9 mouse cellular contexts compared by ENCODE assay signal in the genomic region with DNA sequence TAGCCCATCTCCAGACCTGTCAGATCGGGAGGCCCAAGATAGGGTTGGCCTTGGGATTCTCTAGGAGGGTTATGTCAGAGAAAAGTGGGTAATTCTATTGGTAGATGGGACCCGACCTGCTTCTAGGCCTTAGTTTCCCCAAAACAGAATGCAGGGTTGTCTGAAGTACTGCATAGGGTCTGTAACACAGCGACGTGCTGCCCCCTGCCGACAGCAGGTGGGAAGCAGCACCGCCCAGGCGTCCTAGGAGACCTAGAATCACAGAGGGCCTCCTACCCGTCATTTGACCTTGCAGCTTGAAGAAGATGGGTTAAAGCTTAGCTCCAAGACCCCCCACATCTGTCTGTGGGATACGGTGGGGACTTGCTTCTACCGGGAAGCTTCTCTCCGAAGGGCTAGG. TPM values are rescaled to one million over a fixed set of nuclear protein-coding genes. Genes with fewer than 3 reads are reported as not detected.
DNase-seq lines count a peak whose midpoint lies in the region; ATAC-seq and TF ChIP-seq lines count a peak whose summit lies in the region.
"Had no signal": no experiment of that assay in that cellular context is flagged by ENCODE, and none has a peak within 500 bp of the region (broad histone marks: within the 10 kb centered on the region; RNA-seq: fewer than 3 reads in every experiment).

No protein-coding gene starts in this region.

- H3K27ac ChIP-seq in intestine, embryonic 15.5 days: no peak overlapping the region
- H3K27ac ChIP-seq in limb, embryonic 12.5 days: no peak overlapping the region

- H3K36me3 ChIP-seq in intestine, embryonic 15.5 days: no peaks in the 10 kb centered on the region
- no peaks in the 10 kb centered on the region for H3K36me3 ChIP-seq in limb, embryonic 12.5 days
- H3K36me3 ChIP-seq in myocyte (ENCODE audit: control insufficient read depth, insufficient read depth): no peaks in the 10 kb centered on the region

- H3K9me3 ChIP-seq in intestine, embryonic 15.5 days: no peaks in the 10 kb centered on the region
- H3K9me3 ChIP-seq in limb, embryonic 12.5 days: peaks cover 7% of the 10 kb centered on the region; the same call in 1 of the 2 replicates

- H3ac ChIP-seq in myocyte (ENCODE audit: control insufficient read depth, insufficient read length): no peak overlapping the region

- peak; percentile 75 for ATAC-seq in intestine, embryonic 15.5 days
- ATAC-seq in limb, embryonic 12.5 days (ENCODE audit: insufficient number of reproducible peaks, insufficient read depth, low FRiP score, low TSS enrichment, low read depth): 0 out of 2 replicates have a peak, but pooled peaks have one; percentile 53

- DNase-seq in urinary bladder, postnatal 25 days (ENCODE audit: low spot score): peak; percentile 64
- no peak for DNase-seq in urinary bladder, adult 2 months (ENCODE audit: low spot score)
- peak; percentile 33 for DNase-seq in cerebellum, adult 9-11 months
- DNase-seq in forelimb bud, embryonic 11.5 days (ENCODE audit: low read depth, low spot score): peak; percentile 71
- DNase-seq in testis, postnatal 10 days (ENCODE audit: low spot score): peak; percentile 89

- H3K27me3 ChIP-seq in intestine, embryonic 15.5 days (replicated peaks): peaks cover 61% of the 10 kb centered on the region
- peaks cover 92% of the 10 kb centered on the region for H3K27me3 ChIP-seq in limb, embryonic 12.5 days
- peaks cover 52% of the 10 kb centered on the region for H3K27me3 ChIP-seq in myocyte (ENCODE audit: control insufficient read depth, insufficient read depth, insufficient read length)

- TF ChIP-seq POLR2A in myocyte (IDR thresholded peaks at IDR 0.05; ENCODE audit: insufficient read length, low read depth): no peak

- H3K4me2 ChIP-seq in intestine, embryonic 15.5 days (replicated peaks): no peak overlapping the region
- H3K4me2 ChIP-seq in limb, embryonic 12.5 days: no peak overlapping the region
- no peak overlapping the region for H3K4me2 ChIP-seq in myocyte (ENCODE audit: low read depth)

- H3K4me1 ChIP-seq in intestine, embryonic 15.5 days (replicated peaks): peaks cover 21% of the 10 kb centered on the region
- H3K4me1 ChIP-seq in limb, embryonic 12.5 days (replicated peaks): peaks cover 22% of the 10 kb centered on the region

- 5% methylated on average over 11 of the region's 11 CpGs for WGBS in intestine, embryonic 15.5 days
- WGBS in limb, embryonic 12.5 days: 5% methylated on average over 11 of the region's 11 CpGs

- H3K79me2 ChIP-seq in myocyte (ENCODE audit: control insufficient read depth, insufficient read depth): no peaks in the 10 kb centered on the region

- no peak overlapping the region for H3K9ac ChIP-seq in intestine, embryonic 15.5 days
- H3K9ac ChIP-seq in limb, embryonic 12.5 days (replicated peaks): no peak overlapping the region

- H3K4me3 ChIP-seq in intestine, embryonic 15.5 days (replicated peaks): no peak overlapping the region
- no peak overlapping the region for H3K4me3 ChIP-seq in limb, embryonic 12.5 days (replicated peaks)
- no peak overlapping the region for H3K4me3 ChIP-seq in myocyte
- H3K4me3 ChIP-seq: erythroblast, embryonic 14.5 days had no signal

TF ChIP-seq in myocyte, 11 proteins besides CTCF, POLR2A, EP300 and RAD21:
- TF ChIP-seq TCF3 (IDR thresholded peaks at IDR 0.05; ENCODE audit: insufficient read length, low read depth) (no peak), MYOG (IDR thresholded peaks at IDR 0.05; ENCODE audit: control insufficient read depth in 1 of 3, insufficient read depth in 1 of 3, insufficient read length in 2 of 3, low read depth in 2 of 3) (peak in 1 of 3 experiments; percentile 7), MYOD1 (IDR thresholded peaks at IDR 0.05; ENCODE audit: control insufficient read depth in 1 of 3, insufficient read length in 2 of 3, low read depth in 2 of 3) (peak in 2 of 3 experiments; percentile 11 to 36), TCF12 (IDR thresholded peaks at IDR 0.05; ENCODE audit: insufficient read depth, poor library complexity, severe bottlenecking) (no peak), E2F4 (IDR thresholded peaks at IDR 0.05; ENCODE audit: insufficient read depth) (no peak), USF1 (IDR thresholded peaks at IDR 0.05; ENCODE audit: low read depth) (no peak), REST (IDR thresholded peaks at IDR 0.05; ENCODE audit: insufficient read depth, insufficient read length) (no peak), POLR2AphosphoS2 (IDR thresholded peaks at IDR 0.05; ENCODE audit: insufficient read length, low read depth) (no peak), MAX (IDR thresholded peaks at IDR 0.05; ENCODE audit: low read depth) (no peak), SRF (IDR thresholded peaks at IDR 0.05; ENCODE audit: control insufficient read depth, insufficient read length, low read depth) (no peak), CEBPB (IDR thresholded peaks at IDR 0.05; ENCODE audit: insufficient read depth, poor library complexity, severe bottlenecking) (no peak)
TF ChIP-seq in myocyte: peak in this region for 2.

RNA-seq across cellular contexts. Expression of a gene that starts 1.2 kb away (rescaled TPM):
- 15.3 and 15.9 TPM in 2 replicates for polyA plus RNA-seq in urinary bladder, adult 2 months (2012; rRNA removed)
- 1.5 and 1.7 TPM in 2 replicates for polyA plus RNA-seq in intestine, embryonic 15.5 days (2015; fragmentation: Nextera tagmentation; extraction: Ambion mirVana)
- 31.2 and 34.8 TPM in 2 replicates for polyA plus RNA-seq in limb, embryonic 12.5 days (2016; fragmentation: Nextera tagmentation; extraction: Ambion mirVana)
- polyA plus RNA-seq in myocyte (2012; fragmentation: generic; extraction: Trizol): 7.9 TPM
- polyA plus RNA-seq: erythroblast, embryonic 14.5 days had no signal
